Mouse (Mus musculus) intestine, embryonic 16.5 days (tissue): ENCODE data around the gene Ksr2. TPM values are rescaled to one million over a fixed set of nuclear protein-coding genes. Genes with fewer than 3 reads are reported as not detected.

Experiments used
- ATAC-seq: fragments of 200-750 bp; cut with Nextera tagmentation; 2 replicates; pipeline ENCODE4 v1.8.0; 2017; ENCODE audit warnings: moderate TSS enrichment, moderate library complexity
- H3K27ac ChIP-seq: fragments of 300-500 bp; sonication (generic); 2 replicates; pipeline ENCODE4 v1.5.1; 2014; ENCODE audit warnings: mild to moderate bottlenecking, low read length
- H3K27me3 ChIP-seq: fragments of 300-500 bp; sonication (generic); replicated peaks from 2 replicates; pipeline ENCODE4 v1.6.1; 2014; ENCODE audit warnings: low read length, control low read depth, mixed read lengths; ENCODE audit not compliant: control insufficient read depth, insufficient read depth
- H3K36me3 ChIP-seq: fragments of 300-500 bp; sonication (generic); 2 replicates; pipeline ENCODE4 v1.6.1; 2014; ENCODE audit warnings: low read length, control low read depth; ENCODE audit not compliant: control insufficient read depth, insufficient read depth
- H3K4me1 ChIP-seq: fragments of 300-500 bp; sonication (generic); 2 replicates; pipeline ENCODE4 v1.6.1; 2014; ENCODE audit warnings: low read length, control low read depth, mixed read lengths; ENCODE audit not compliant: control insufficient read depth, insufficient read depth
- H3K4me2 ChIP-seq: fragments of 300-500 bp; sonication (generic); 2 replicates; pipeline ENCODE4 v1.6.1; 2014; ENCODE audit warnings: low read depth, low read length, control low read depth
- H3K4me3 ChIP-seq: fragments of 300-500 bp; sonication (generic); 2 replicates; pipeline ENCODE4 v1.5.1; 2014; ENCODE audit warnings: mild to moderate bottlenecking, low read length
- H3K9ac ChIP-seq: fragments of 300-500 bp; sonication (generic); 2 replicates; pipeline ENCODE4 v1.6.1; 2014; ENCODE audit warnings: low read depth, low read length
- H3K9me3 ChIP-seq: fragments of 300-500 bp; sonication (generic); 2 replicates; pipeline ENCODE4 v1.6.1; 2016; ENCODE audit warnings: low read length, control low read depth; ENCODE audit not compliant: control insufficient read depth
- WGBS: fragments of 180-500 bp; shearing (Covaris S2); extraction: QIAGEN DNeasy Blood & Tissue Kit; methylation state at CpG from one replicate; pipeline ENCODE4 v1.1.7; 2014; 5-methylcytosine and 5-hydroxymethylcytosine counted together
- polyA plus RNA-seq: library from polyadenylated mRNA; unstranded; fragments of >200 nt; fragmentation: Nextera tagmentation; extraction: Ambion mirVana; gene quantifications from 2 replicates; pipeline ENCODE4 v1.2.1, GENCODE M21; 2015

Ksr2 gene
- polyA plus RNA-seq, 1 experiment from 2014 or later: 0.20 TPM

GRCm38 (mm10) chr5:117717120-117717519 is 303.3 kb downstream of the Ksr2 start:
- H3K4me1 ChIP-seq: no peaks in the 10 kb centered on the region
- no peak overlapping the region for H3K4me3 ChIP-seq
- ATAC-seq: no peak
- no peak overlapping the region for H3K9ac ChIP-seq
- no peak overlapping the region for H3K4me2 ChIP-seq
- no peak overlapping the region for H3K27ac ChIP-seq
- H3K9me3 ChIP-seq: no peaks in the 10 kb centered on the region
- H3K27me3 ChIP-seq: no peaks in the 10 kb centered on the region
- 87% methylated on average over 9 of the region's 9 CpGs for WGBS
- no peaks in the 10 kb centered on the region for H3K36me3 ChIP-seq

- H3K4me2 ChIP-seq: no peak overlapping the region
- 72% methylated on average over 4 of the region's 4 CpGs for WGBS
These were observed 309.5 kb downstream of the Ksr2 start for GRCm38 (mm10) chr5:117723316-117723715.

GRCm38 (mm10) chr5:117726548-117726947 is 312.7 kb downstream of the Ksr2 start:
- Histone ChIP-seq H3K27me3 (no peaks in the 10 kb centered on the region), H3K4me2 (no peak overlapping the region), H3K4me1 (no peaks in the 10 kb centered on the region), H3K27ac (no peak overlapping the region), H3K4me3 (no peak overlapping the region), H3K9ac (no peak overlapping the region), H3K9me3 (no peaks in the 10 kb centered on the region), H3K36me3 (no peaks in the 10 kb centered on the region)
- 53% methylated on average over 6 of the region's 6 CpGs for WGBS
- ATAC-seq: no peak

More at GRCm38 (mm10) chr5:117723316-117723715, 309.5 kb downstream of the Ksr2 start:
- no peak for ATAC-seq
- H3K27ac ChIP-seq: no peak overlapping the region
- H3K4me1 ChIP-seq: no peaks in the 10 kb centered on the region
- no peak overlapping the region for H3K4me3 ChIP-seq
- H3K9ac ChIP-seq: no peak overlapping the region
- H3K36me3 ChIP-seq: no peaks in the 10 kb centered on the region
- H3K27me3 ChIP-seq: no peaks in the 10 kb centered on the region
- no peaks in the 10 kb centered on the region for H3K9me3 ChIP-seq

- no peak for ATAC-seq
These were observed 313.3 kb downstream of the Ksr2 start for GRCm38 (mm10) chr5:117727138-117727537.

GRCm38 (mm10) chr5:117731311-117731710 is 317.5 kb downstream of the Ksr2 start:
- 70% methylated on average over 6 of the region's 6 CpGs for WGBS
- ATAC-seq: no peak
- no peak overlapping the region for H3K27ac ChIP-seq

More at GRCm38 (mm10) chr5:117727138-117727537, 313.3 kb downstream of the Ksr2 start:
- no peak overlapping the region for H3K4me2 ChIP-seq
- WGBS: 53% methylated on average over 7 of the region's 7 CpGs
- no peaks in the 10 kb centered on the region for H3K4me1 ChIP-seq
- H3K4me3 ChIP-seq: no peak overlapping the region
- H3K27me3 ChIP-seq: no peaks in the 10 kb centered on the region
- no peaks in the 10 kb centered on the region for H3K9me3 ChIP-seq
- no peak overlapping the region for H3K27ac ChIP-seq
- H3K36me3 ChIP-seq: no peaks in the 10 kb centered on the region
- H3K9ac ChIP-seq: no peak overlapping the region

GRCm38 (mm10) chr5:117744654-117745178 is 330.9 kb downstream of the Ksr2 start:
- Histone ChIP-seq H3K27me3 (no peaks in the 10 kb centered on the region), H3K36me3 (no peaks in the 10 kb centered on the region), H3K4me1 (no peaks in the 10 kb centered on the region), H3K4me3 (no peak overlapping the region), H3K4me2 (no peak overlapping the region), H3K27ac (no peak overlapping the region), H3K9me3 (no peaks in the 10 kb centered on the region), H3K9ac (no peak overlapping the region)
- no peak for ATAC-seq
- 56% methylated on average over 11 of the region's 11 CpGs for WGBS

More at GRCm38 (mm10) chr5:117731311-117731710, 317.5 kb downstream of the Ksr2 start:
- H3K4me3 ChIP-seq: no peak overlapping the region
- H3K27me3 ChIP-seq: no peaks in the 10 kb centered on the region
- H3K9ac ChIP-seq: no peak overlapping the region
- no peaks in the 10 kb centered on the region for H3K4me1 ChIP-seq
- H3K9me3 ChIP-seq: no peaks in the 10 kb centered on the region
- no peak overlapping the region for H3K4me2 ChIP-seq
- no peaks in the 10 kb centered on the region for H3K36me3 ChIP-seq

- H3K36me3 ChIP-seq: no peaks in the 10 kb centered on the region
- no peaks in the 10 kb centered on the region for H3K9me3 ChIP-seq
- H3K9ac ChIP-seq: no peak overlapping the region
- no peak overlapping the region for H3K27ac ChIP-seq
- H3K27me3 ChIP-seq: no peaks in the 10 kb centered on the region
- no peak for ATAC-seq
- WGBS: 33% methylated on average over 5 of the region's 5 CpGs
- H3K4me1 ChIP-seq: no peaks in the 10 kb centered on the region
- H3K4me2 ChIP-seq: no peak overlapping the region
- no peak overlapping the region for H3K4me3 ChIP-seq
These were observed 335.6 kb downstream of the Ksr2 start for GRCm38 (mm10) chr5:117749353-117749752.

DNA sequence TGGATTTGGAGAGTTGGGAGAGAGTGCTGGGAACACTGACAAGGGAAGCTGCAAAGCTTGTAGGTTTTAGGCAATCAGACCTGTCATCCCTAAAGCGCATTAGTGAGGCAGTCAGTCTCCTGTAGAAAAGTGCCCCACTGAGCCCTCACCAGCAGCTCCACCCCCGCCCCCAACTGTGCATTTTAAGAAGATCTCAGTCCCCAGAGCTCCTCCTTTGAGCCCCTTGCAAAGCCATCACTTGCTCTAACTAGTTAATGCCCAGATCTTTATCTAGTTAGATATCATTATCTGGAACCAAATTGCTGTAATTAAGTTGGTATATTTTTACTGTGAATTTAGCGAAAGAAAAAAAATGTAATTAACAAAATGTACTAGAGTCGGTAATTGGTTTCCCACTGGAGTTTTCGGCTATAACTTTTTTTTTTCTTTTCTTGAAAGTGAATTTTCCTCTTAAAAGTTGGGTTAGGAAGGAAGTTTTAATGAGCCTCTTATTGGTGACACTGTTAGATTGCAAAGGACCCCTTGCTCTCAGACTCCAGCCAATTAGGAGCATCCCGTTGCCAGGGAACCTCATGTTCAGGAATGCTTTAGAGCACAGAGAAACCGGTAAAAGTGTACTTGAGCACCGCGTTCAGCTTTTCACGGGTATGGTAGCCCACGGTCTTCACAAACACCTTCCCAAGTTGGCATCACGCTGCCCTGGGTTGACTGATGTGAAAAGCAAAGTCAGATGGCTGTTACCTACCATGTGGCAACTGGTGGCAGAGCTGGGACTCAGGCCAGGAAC is 344.1 kb downstream of the Ksr2 start:
- H3K4me1 ChIP-seq: no peaks in the 10 kb centered on the region
- no peak overlapping the region for H3K9ac ChIP-seq
- H3K36me3 ChIP-seq: no peaks in the 10 kb centered on the region
- H3K4me2 ChIP-seq: no peak overlapping the region
- H3K4me3 ChIP-seq: no peak overlapping the region
- H3K9me3 ChIP-seq: peaks cover 5% of the 10 kb centered on the region; the same call in 1 of the 2 replicates
- ATAC-seq: no peak
- H3K27ac ChIP-seq: no peak overlapping the region
- no peaks in the 10 kb centered on the region for H3K27me3 ChIP-seq
- WGBS: 53% methylated on average over 12 of the region's 12 CpGs

- peaks cover 5% of the 10 kb centered on the region; the same call in 1 of the 2 replicates for H3K9me3 ChIP-seq
- WGBS: 72% methylated on average over 9 of the region's 9 CpGs
- H3K4me1 ChIP-seq: no peaks in the 10 kb centered on the region
- no peak for ATAC-seq
- H3K4me2 ChIP-seq: no peak overlapping the region
- H3K36me3 ChIP-seq: no peaks in the 10 kb centered on the region
- no peak overlapping the region for H3K27ac ChIP-seq
- no peaks in the 10 kb centered on the region for H3K27me3 ChIP-seq
- H3K9ac ChIP-seq: no peak overlapping the region
- no peak overlapping the region for H3K4me3 ChIP-seq
These were observed 347.5 kb downstream of the Ksr2 start for GRCm38 (mm10) chr5:117761181-117761832.
